Mouse (Mus musculus) kidney, embryonic 14.5 days (tissue): ENCODE data around the gene Trmt1l. TPM values are rescaled to one million over a fixed set of nuclear protein-coding genes. Genes with fewer than 3 reads are reported as not detected.

Experiments used
- ATAC-seq: fragments of 200-750 bp; cut with Nextera tagmentation; 2 replicates; pipeline ENCODE4 v1.8.0; 2017; ENCODE audit warnings: moderate number of reproducible peaks, mild to moderate bottlenecking, moderate TSS enrichment, moderate library complexity; ENCODE audit not compliant: low FRiP score, low TSS enrichment
- H3K27ac ChIP-seq: fragments of 300-500 bp; sonication (generic); 2 replicates; pipeline ENCODE4 v1.5.1; 2014; ENCODE audit warnings: low read depth, mild to moderate bottlenecking, low read length, moderate library complexity, mixed read lengths
- H3K27me3 ChIP-seq: fragments of 300-500 bp; sonication (generic); 2 replicates; pipeline ENCODE4 v1.6.1; 2014; ENCODE audit warnings: mild to moderate bottlenecking, low read length; ENCODE audit not compliant: control insufficient read depth, insufficient read depth
- H3K36me3 ChIP-seq: fragments of 300-500 bp; sonication (generic); 2 replicates; pipeline ENCODE4 v1.6.1; 2014; ENCODE audit warnings: low read length, mixed read lengths; ENCODE audit not compliant: control insufficient read depth, insufficient read depth
- H3K4me1 ChIP-seq: fragments of 300-500 bp; sonication (generic); 2 replicates; pipeline ENCODE4 v1.6.1; 2014; ENCODE audit warnings: low read length, mixed read lengths; ENCODE audit not compliant: control insufficient read depth, insufficient read depth
- H3K4me2 ChIP-seq: fragments of 300-500 bp; sonication (generic); replicated peaks from 2 replicates; pipeline ENCODE4 v1.6.1; 2014; ENCODE audit warnings: low read depth, mild to moderate bottlenecking, low read length
- H3K4me3 ChIP-seq: fragments of 300-500 bp; sonication (generic); 2 replicates; pipeline ENCODE4 v1.5.1; 2014; ENCODE audit warnings: mild to moderate bottlenecking, low read length
- H3K9ac ChIP-seq: fragments of 300-500 bp; sonication (generic); 2 replicates; pipeline ENCODE4 v1.6.1; 2014; ENCODE audit warnings: low read depth, mild to moderate bottlenecking, low read length, moderate library complexity
- H3K9me3 ChIP-seq: fragments of 300-500 bp; sonication (generic); 2 replicates; pipeline ENCODE4 v1.6.1; 2016; ENCODE audit warnings: low read length; ENCODE audit not compliant: control insufficient read depth
- WGBS: fragments of 180-500 bp; shearing (Covaris S2); extraction: QIAGEN DNeasy Blood & Tissue Kit; methylation state at CpG from one replicate; pipeline ENCODE4 v1.1.7; 2014; 5-methylcytosine and 5-hydroxymethylcytosine counted together
- polyA plus RNA-seq: library from polyadenylated mRNA; unstranded; fragments of >200 nt; fragmentation: Nextera tagmentation; extraction: Ambion mirVana; gene quantifications from 2 replicates; pipeline ENCODE4 v1.2.1, GENCODE M21; 2014

Gene Trmt1l
- polyA plus RNA-seq, 1 experiment from 2014 or later: 48.0 TPM

- Histone ChIP-seq H3K27me3 (no peaks in the 10 kb centered on the region), H3K9ac (no peak overlapping the region), H3K36me3 (peaks cover 12% of the 10 kb centered on the region), H3K4me3 (no peak overlapping the region), H3K4me2 (no peak overlapping the region), H3K4me1 (no peaks in the 10 kb centered on the region), H3K27ac (no peak overlapping the region), H3K9me3 (no peaks in the 10 kb centered on the region)
- 97% methylated on average over 1 of the region's 1 CpGs for WGBS
- no peak for ATAC-seq
These were observed 54.2 kb downstream of the Trmt1l start for GRCm38 (mm10) chr1:151482497-151482896.

- Histone ChIP-seq H3K4me3 (no peak overlapping the region), H3K9me3 (no peaks in the 10 kb centered on the region), H3K4me1 (no peaks in the 10 kb centered on the region), H3K36me3 (peaks cover 8% of the 10 kb centered on the region), H3K27ac (no peak overlapping the region), H3K9ac (no peak overlapping the region), H3K27me3 (no peaks in the 10 kb centered on the region), H3K4me2 (no peak overlapping the region)
- ATAC-seq: no peak
- 75% methylated on average over 1 of the region's 1 CpGs for WGBS
These were observed 55.2 kb downstream of the Trmt1l start for GRCm38 (mm10) chr1:151483568-151483967.

GRCm38 (mm10) chr1:151484754-151485153, 56.4 kb downstream of the Trmt1l start:
- H3K27ac ChIP-seq: no peak overlapping the region
- no peaks in the 10 kb centered on the region for H3K27me3 ChIP-seq
- peaks cover 8% of the 10 kb centered on the region for H3K36me3 ChIP-seq
- no peak overlapping the region for H3K9ac ChIP-seq
- no peak overlapping the region for H3K4me3 ChIP-seq
- H3K9me3 ChIP-seq: no peaks in the 10 kb centered on the region
- H3K4me2 ChIP-seq: no peak overlapping the region
- ATAC-seq: no peak
- 82% methylated on average over 5 of the region's 5 CpGs for WGBS
- no peaks in the 10 kb centered on the region for H3K4me1 ChIP-seq

GRCm38 (mm10) chr1:151489806-151490205, 61.5 kb downstream of the Trmt1l start:
- H3K27me3 ChIP-seq: no peaks in the 10 kb centered on the region
- H3K36me3 ChIP-seq: no peaks in the 10 kb centered on the region
- H3K9ac ChIP-seq: no peak overlapping the region
- no peak for ATAC-seq
- H3K4me2 ChIP-seq: no peak overlapping the region
- H3K4me1 ChIP-seq: peaks cover 7% of the 10 kb centered on the region
- H3K4me3 ChIP-seq: no peak overlapping the region
- no peak overlapping the region for H3K27ac ChIP-seq
- no peaks in the 10 kb centered on the region for H3K9me3 ChIP-seq
- WGBS: 89% methylated on average over 6 of the region's 6 CpGs

- Histone ChIP-seq H3K4me1 (peaks cover 24% of the 10 kb centered on the region), H3K27me3 (no peaks in the 10 kb centered on the region), H3K4me3 (no peak overlapping the region), H3K9me3 (no peaks in the 10 kb centered on the region; the same call in 1 of the 2 replicates), H3K27ac (no peak overlapping the region), H3K36me3 (no peaks in the 10 kb centered on the region), H3K4me2 (no peak overlapping the region), H3K9ac (no peak overlapping the region)
- ATAC-seq: no peak
- 46% methylated on average over 1 of the region's 1 CpGs for WGBS
These were observed 64.1 kb downstream of the Trmt1l start for GRCm38 (mm10) chr1:151492419-151492818.

GRCm38 (mm10) chr1:151493826-151494225, 65.5 kb downstream of the Trmt1l start:
- Histone ChIP-seq H3K4me1 (peaks cover 29% of the 10 kb centered on the region), H3K36me3 (no peaks in the 10 kb centered on the region), H3K4me3 (no peak overlapping the region), H3K4me2 (no peak overlapping the region), H3K27ac (no peak overlapping the region), H3K9me3 (no peaks in the 10 kb centered on the region; the same call in 1 of the 2 replicates), H3K9ac (no peak overlapping the region), H3K27me3 (no peaks in the 10 kb centered on the region)
- no peak for ATAC-seq

- Histone ChIP-seq H3K4me3 (no peak overlapping the region), H3K36me3 (no peaks in the 10 kb centered on the region), H3K9me3 (no peaks in the 10 kb centered on the region; the same call in 1 of the 2 replicates), H3K4me1 (peaks cover 30% of the 10 kb centered on the region), H3K27me3 (no peaks in the 10 kb centered on the region), H3K4me2 (no peak overlapping the region), H3K9ac (no peak overlapping the region), H3K27ac (no peak overlapping the region)
- ATAC-seq: no peak
- 64% methylated on average over 6 of the region's 6 CpGs for WGBS
These were observed 66.4 kb downstream of the Trmt1l start for GRCm38 (mm10) chr1:151494711-151495110.

- no peak overlapping the region for H3K4me2 ChIP-seq
- H3K27ac ChIP-seq: no peak overlapping the region
- no peaks in the 10 kb centered on the region; the same call in 1 of the 2 replicates for H3K9me3 ChIP-seq
- WGBS: 91% methylated on average over 2 of the region's 2 CpGs
- H3K4me1 ChIP-seq: peaks cover 30% of the 10 kb centered on the region
- H3K36me3 ChIP-seq: no peaks in the 10 kb centered on the region
- no peak for ATAC-seq
- H3K27me3 ChIP-seq: no peaks in the 10 kb centered on the region
- no peak overlapping the region for H3K4me3 ChIP-seq
- no peak overlapping the region for H3K9ac ChIP-seq
These were observed 67.4 kb downstream of the Trmt1l start for GRCm38 (mm10) chr1:151495635-151496285.

- H3K4me1 ChIP-seq: peaks cover 30% of the 10 kb centered on the region
- H3K4me2 ChIP-seq: no peak overlapping the region
- H3K36me3 ChIP-seq: no peaks in the 10 kb centered on the region
- no peak overlapping the region for H3K4me3 ChIP-seq
- no peak overlapping the region for H3K9ac ChIP-seq
- no peak for ATAC-seq
- H3K9me3 ChIP-seq: no peaks in the 10 kb centered on the region; the same call in 1 of the 2 replicates
- H3K27ac ChIP-seq: no peak overlapping the region
- no peaks in the 10 kb centered on the region for H3K27me3 ChIP-seq
- WGBS: 90% methylated on average over 8 of the region's 8 CpGs
These were observed 68.7 kb downstream of the Trmt1l start for GRCm38 (mm10) chr1:151497028-151497427.
